Mouse (Mus musculus) T-helper 17 cell (primary cell): ENCODE measurements around the gene Gstt4.
"Not testable (repeated sequence)": the region's sequence is repeated elsewhere in the genome, so short reads cannot be mapped to it uniquely, and the experiment has no call there.

Experiments
- in situ Hi-C, 2 experiments: fragments of 300-600 bp; cut with MboI, MseI; formaldehyde crosslinking; loops; 1 replicate in 1 of 2; 2 replicates in 1 of 2; pipeline ENCODE4 v1.15.1; 2025; ENCODE audit warnings: high pct_unique_total_duplicates in 2 of 2

The Gstt4 gene

DNA sequence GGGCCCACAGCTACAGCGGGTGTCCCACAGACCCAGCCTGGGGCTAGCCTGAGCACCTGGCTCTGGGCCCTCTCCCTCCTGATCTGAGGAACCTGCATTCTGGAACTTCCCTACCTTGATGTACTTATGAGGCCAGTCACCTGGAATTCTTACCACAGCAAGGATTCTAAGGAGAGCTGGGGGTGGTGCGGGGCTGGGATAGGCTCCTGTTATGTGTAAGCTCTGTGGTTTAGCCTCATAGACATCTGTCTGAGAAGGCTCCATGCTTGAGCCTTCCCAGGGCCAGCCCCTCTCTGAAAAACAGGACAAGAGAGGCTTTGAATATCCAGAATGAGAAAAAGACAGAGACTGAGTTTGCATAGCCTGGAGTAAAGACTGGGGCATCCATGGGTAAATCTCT, at the start of gene Gstt4:
TSS of gene Gstt4 (minus strand) at position 101 of the 400 bp plus-strand sequence.
- in situ Hi-C loops: loop anchor here in 1 of 2 experiments (10.0 kb wide), 1 partner anchor 768 kb away; no protein-coding TSS in a partner anchor

DNA sequence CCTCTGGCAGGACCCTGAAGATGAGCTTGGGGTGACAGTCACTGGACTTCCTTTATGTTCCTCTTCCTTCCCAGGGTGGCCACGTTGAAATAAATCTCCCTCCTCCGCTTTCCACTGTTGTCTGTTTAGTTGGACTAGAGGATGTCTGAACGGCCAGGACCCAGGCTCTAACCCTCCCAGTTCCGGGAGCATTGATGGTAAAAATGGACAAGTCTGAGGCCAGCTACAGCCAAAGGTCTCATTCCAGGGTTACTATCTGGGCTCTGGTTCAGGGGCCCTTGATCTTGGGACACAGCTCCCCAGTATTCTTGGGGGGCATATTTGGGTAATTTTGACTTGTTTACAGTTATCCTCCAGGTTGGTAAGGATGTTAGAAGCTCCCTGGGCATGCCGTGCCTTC, 39.2 kb upstream of the Gstt4 start:
- in situ Hi-C loops: no loop called here

DNA sequence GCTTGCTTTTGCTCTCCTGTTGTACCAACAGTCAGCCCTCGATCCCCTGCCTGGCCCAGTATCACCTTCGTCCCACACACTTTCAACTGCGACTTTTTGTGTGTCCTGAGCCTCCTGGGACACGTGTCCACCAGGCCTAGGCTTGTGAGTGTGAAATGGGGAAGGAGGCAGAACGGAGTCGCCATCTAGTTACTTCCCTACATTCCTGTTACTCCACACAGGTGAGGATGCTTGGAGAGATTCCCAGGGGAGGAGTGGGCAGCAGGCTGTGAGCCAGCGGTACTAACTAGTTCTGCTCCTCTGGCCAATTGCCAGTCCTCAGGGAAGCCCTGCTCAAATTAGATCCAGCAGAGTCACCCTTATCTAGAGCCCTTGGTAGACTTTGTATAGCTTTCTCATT, 38.4 kb upstream of the Gstt4 start:
- in situ Hi-C loops: no loop called here

DNA sequence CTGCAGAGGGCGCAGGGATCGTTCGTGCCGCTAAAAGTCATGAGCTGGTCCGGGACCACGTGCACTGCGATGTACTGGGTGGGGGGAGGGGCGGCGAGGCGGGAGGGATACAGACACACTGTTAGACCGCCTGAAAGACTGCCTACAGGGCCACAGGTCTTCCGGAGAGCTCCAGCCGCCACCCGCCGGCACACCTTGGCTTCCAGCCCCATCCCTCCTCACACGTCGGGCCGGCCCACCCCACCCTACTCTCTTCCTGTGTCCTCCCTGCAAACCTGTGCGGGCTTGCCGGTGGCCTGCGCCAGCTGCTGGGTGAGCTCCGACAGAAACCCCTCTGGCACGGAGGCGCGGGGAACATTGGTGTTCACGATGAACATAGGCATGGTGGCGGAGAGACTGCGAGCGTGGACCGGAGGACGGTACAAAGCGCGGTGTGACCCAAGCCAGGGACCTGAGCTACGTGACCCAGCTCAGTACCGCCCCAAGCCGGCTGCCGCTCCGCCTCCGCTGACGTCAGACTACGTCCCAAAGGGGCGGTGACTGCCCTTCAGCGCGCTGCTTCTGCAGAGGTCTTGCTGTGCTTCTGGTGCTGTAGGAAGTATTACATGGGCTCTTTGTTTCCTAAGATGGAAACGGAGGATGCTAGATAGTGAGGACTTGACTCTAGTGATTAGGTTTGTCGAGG, 37.6 kb upstream of the Gstt4 start, which contains the start of gene Mif:
TSS of gene Mif (minus strand) at position 455 of the 685 bp plus-strand sequence.
- in situ Hi-C loops: loop anchor here (5.0 to 10.0 kb wide), 5 partner anchors 93 to 275 kb away; partner anchors contain the start of gene Ggt5 (in 2 of the 2)

DNA sequence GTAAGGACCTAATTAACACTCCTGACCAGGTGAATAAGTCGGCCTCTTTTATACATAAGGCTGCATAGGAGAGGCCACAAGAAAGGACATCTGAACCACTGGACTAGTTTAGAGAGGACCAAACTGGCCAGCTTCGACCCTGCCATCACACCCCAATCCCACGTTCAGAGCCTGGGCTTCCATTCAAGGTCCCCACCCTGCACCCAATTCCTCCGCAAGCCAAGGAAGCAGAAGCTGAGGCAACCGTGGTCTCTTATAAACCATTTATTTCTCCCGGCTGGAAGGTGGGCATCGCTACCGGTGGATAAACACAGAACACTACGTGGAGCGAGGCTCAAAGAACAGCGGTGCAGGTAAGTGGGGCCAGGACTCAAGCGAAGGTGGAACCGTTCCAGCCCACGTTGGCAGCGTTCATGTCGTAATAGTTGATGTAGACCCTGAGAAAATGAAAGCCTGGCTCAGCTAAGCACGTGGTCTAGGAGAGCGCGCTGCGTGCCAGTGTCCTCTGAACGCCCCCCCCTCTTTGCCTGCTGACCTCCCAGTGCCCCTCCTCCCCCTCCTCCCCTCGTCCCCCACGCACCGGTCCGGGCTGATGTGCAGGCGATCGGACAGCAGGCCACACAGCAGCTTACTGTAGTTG, 36.9 kb upstream of the Gstt4 start:
- in situ Hi-C loops: loop anchor here (5.0 to 10.0 kb wide), 5 partner anchors 92 to 274 kb away; partner anchors contain the start of gene Ggt5 (in 2 of the 2)

DNA sequence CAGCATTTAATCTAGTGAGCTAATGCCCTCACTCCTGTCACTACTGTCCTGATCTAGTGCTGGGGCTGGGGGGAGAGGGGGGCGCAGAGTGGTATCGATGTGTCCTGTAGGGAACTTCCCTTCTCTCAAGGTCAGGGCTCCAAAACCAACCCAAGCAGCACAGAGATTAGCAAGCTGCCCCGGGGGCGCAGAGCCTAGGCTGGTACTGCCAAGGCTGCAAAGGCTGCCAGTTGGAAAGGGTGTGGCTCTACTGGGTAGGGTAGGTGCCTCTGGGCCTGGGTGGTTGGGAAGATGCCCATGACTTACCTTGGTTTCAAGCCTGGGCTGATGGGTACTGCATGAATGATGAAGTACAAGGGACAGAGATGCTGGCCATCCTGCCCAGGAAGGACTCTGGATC, 35.3 kb upstream of the Gstt4 start:
- in situ Hi-C loops: loop anchor here (5.0 to 10.0 kb wide), 5 partner anchors 90 to 273 kb away; partner anchors contain the start of gene Ggt5 (in 2 of the 2)

DNA sequence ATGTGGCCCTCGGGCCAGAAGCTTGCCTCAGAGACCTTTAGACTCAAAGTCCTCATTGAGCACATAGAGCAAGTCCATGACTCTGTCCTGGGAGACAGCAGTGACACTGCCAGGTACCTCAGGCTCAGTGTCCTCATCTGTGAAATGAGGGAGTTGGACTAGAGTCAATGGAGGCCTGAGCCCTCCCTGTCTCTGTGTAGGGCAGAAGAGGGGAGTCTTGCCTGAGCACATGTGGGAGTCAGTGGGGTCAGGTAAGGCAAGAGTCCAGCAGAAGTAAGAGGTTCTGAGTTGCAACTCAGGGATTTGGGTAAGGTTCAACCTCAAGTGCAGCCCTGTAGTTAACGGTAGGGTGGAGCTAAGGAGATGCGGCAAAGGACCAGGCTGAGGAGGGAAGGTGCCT, 34.6 kb upstream of the Gstt4 start:
- in situ Hi-C loops: loop anchor here (5.0 to 10.0 kb wide), 5 partner anchors 90 to 272 kb away; partner anchors contain the start of gene Ggt5 (in 2 of the 2)

DNA sequence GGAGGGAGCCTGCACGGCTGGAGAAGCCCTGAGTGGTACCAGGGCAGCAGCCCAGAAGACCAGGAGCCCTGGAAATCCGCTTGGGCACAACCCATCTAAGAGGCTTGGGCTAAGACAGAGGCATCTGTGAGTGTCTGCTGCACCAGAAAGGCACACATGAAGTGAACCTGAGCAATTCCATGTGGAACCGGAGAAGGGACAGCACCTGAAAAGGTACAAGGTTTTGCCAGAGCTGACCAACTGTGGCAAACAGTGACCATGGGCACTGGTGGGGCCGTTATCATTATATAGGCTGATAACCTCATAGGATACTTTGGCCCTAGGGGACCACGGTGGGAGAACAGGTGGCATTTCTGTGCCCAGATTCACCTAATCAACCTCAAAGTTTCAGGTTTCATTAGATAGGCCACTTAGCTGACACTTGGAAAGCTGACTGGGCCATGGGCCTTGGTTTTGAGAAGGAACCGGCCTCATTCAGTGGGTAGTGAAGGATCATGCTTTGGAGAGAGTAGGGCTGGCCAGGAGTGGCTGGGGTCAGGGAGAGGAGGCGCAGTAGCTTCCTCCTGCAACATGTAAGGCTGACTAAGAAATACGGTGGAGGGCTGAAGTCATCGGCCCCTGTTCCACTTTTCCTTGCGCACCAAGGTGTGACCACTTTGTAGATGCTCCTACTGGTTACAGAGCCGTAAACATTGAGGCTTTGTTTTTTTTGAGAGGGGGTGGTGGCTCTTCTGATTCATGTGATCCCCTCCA, 34.0 kb upstream of the Gstt4 start:
- in situ Hi-C loops: loop anchor here (5.0 to 10.0 kb wide), 5 partner anchors 89 to 272 kb away; partner anchors contain the start of gene Ggt5 (in 2 of the 2)

DNA sequence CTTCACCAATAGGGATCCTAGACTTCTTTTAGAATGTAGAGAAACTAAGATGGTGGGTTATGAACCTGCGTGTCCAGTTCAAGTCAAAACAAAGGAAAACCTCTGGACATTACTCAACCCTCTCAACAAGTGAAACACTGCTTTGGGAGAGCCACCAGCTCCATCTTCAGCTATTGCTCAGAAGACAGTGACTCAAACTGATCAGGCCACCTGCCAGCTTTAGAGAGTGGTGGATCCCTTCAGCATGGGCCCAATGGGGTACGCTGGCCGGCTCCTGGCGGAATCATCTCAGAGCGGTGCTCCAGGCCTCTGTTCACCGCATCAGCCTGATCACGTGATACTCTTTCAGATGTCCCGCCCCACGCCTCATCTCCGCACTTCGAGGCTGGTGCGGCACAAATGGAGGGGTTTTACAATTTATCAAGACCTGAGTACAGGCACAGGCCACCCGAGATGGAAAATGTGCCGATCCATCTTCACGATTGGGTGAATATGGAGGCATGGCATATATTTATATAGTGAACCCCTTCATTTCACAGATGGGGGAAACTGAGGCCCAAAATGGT, 33.2 kb upstream of the Gstt4 start:
- in situ Hi-C loops: loop anchor here (5.0 to 10.0 kb wide), 5 partner anchors 88 to 271 kb away; partner anchors contain the start of gene Ggt5 (in 2 of the 2)

DNA sequence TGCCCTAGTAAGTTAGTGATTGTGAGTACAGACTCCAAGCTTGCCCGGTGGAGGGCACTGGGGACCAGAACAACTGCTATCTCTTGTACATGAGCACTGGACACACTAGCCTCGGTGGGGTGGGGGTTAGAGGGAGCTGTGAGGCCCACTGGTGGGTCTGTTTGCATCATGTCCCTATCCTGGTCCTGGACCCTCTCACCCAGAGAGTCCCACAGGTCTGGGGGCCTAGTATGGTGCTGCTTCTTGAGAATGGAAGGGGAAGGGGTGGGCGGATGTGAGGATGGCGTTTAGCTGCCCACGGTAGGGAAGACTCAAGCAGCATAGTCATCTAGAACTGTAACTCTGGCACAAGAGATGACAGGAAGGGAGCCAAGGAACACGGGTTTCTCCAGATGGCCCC, 32.4 kb upstream of the Gstt4 start:
- in situ Hi-C loops: loop anchor here (5.0 to 10.0 kb wide), 5 partner anchors 87 to 270 kb away; partner anchors contain the start of gene Ggt5 (in 2 of the 2)

DNA sequence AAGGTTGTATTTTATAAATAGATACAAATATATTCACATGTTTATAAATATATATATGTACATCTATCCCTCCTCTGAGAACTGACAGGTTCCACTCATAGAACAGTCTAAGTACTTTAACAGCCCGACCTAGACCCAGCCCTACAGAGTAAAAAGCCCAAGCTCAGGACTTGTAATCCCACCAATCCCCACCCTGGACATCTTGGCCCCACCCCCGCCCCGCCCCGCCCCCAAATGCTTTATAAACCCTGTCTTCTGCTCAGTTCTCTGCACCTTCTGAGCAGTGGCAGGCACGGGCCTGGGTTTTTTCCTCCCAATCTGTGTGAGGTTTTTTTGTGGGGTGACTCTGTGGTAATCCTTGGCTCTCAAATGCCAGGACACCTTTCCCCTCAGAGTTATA, 31.8 kb upstream of the Gstt4 start:
- in situ Hi-C loops: loop anchor here (10.0 kb wide), 2 partner anchors 109 to 269 kb away; partner anchors contain the start of gene Ggt5 (in 1 of the 2)

DNA sequence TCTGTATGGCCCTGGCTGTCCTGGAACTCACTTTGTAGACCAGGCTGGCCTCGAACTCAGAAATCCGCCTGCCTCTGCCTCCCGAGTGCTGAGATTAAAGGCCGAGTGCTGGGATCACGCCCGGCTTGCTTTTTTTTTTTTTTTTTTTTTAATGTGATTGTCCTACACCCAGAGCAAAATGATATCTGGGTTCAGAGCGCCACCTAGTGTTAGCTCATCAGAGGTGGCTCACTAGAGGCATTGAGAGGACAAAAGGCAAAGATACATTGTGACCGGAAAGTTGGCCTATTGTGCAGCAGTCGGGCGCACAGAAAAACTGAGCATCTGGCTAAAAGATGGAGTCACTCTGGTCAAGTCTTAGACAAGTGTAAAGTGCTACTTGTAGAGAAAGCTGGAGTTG, 31.1 kb upstream of the Gstt4 start:
- in situ Hi-C loops: loop anchor here (10.0 kb wide), 2 partner anchors 109 to 269 kb away; partner anchors contain the start of gene Ggt5 (in 1 of the 2)

DNA sequence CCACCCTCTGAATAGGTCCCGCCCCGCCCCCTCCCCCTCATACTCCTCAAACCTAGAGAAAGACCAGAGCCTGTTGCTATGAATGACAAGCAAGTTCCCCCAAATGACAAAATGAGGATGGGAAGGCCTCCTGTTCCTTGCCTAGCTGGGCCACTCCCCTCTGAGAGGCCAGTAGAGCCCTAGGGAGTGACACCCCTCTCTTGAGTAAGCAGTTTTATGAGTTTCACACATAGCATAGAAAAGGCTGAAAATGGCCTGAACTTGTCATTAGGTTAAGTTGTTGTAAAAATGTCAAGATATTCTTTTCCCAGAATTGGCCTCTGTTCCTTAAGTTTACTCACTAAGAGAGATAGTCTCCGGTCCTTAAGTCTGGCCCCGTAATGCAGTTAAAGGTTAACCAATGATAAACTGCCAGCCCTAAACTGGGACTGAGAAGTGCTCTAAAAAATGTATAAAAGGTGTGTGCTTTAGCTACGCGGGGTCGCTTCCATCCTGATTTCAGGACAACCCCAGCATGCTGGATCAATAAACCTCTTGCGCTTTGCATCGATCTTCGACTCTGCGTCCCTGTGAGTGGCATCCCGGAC, 30.3 kb upstream of the Gstt4 start:
- in situ Hi-C loops: loop anchor here (10.0 kb wide), 2 partner anchors 108 to 268 kb away; partner anchors contain the start of gene Ggt5 (in 1 of the 2)

DNA sequence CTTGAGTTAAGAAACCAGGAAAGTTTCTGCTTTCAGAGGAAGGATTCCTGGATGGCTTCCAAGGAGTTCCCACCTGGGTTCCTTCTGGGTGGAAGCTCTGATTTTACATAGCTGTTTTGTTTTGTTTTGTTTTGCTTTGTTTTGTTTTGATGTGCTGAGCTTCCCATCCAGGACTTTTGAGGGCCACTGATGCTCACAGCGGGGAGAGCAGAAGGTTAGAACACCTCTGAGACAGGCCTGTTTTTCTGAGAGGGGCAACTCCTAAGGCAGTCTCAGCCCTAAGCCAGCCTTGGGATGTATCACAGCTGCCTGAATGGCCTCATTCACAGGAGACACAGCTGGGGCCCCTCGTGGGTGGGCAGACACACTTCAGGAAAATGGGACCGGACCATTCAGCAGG, 29.3 kb upstream of the Gstt4 start:
- in situ Hi-C loops: loop anchor here (10.0 kb wide), 2 partner anchors 107 to 267 kb away; partner anchors contain the start of gene Ggt5 (in 1 of the 2)

DNA sequence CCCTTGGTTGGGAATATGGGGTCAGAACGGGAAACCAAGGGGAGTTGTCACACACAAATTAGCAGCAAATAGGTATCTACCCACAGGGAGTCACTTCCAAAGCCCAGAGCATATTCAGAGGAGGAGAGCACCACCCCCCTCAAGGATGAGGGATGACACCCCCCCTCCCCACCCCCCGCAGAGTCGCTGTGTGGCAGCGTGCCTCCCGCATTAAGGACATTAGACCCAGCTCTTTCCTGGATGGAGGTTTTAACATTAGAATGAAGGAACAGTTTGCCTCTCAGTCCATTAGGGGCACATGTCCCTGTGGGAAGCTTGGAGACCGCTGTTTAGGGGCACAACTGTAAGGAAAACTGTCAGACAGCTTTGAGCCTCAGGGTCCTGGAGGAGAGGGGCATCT, 28.7 kb upstream of the Gstt4 start:
- in situ Hi-C loops: loop anchor here (10.0 kb wide), 2 partner anchors 106 to 266 kb away; partner anchors contain the start of gene Ggt5 (in 1 of the 2)

DNA sequence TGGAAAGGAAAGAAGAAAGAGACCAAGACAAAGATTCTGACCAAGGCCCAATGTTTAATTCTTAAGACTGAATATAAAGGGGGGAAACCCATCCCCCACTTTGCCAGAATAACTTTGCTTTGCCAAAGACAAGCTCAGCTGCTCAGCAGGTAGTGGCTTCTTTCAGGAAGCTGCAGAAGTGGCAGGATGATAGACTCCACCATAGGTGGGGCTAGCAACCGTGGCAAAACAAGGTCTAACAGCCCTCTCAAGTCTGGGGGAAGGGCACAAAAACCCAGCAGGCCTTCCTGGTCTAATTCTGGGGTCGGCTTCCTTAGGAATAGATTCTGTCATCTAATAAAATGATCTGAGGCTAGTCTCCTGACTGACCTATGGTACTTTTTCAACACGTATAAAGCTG, 26.0 kb upstream of the Gstt4 start:
- in situ Hi-C loops: no loop called here

DNA sequence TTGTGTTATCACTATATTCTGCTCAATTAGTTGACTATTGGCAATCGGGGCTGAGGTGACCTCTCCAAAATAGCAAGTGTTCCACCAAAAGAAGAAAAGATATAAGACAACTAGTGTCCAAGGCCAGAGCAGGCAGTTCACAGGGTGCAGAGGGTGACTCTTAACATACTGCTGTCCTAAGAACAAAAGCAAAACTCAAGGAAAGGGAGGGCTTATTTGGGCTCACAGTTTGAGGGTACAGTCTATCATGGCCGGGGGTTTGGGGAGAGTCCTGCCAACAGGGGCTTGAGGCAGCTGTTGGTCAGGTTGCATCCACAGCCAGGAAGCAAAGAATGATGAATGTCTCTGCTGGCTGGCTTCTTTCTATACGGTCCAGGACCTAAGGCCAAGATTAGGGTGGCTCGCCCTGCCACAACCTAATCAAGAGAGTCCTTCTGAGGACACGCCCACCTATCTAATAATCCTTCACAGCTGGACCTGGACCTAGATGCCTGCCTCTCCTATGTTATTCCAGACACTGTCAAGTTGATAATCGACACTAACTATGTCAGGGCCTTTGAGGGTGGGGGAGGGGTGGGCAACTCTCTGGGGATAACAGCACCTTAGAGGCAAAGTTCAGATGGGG, 23.1 kb upstream of the Gstt4 start:
- in situ Hi-C loops: no loop called here

DNA sequence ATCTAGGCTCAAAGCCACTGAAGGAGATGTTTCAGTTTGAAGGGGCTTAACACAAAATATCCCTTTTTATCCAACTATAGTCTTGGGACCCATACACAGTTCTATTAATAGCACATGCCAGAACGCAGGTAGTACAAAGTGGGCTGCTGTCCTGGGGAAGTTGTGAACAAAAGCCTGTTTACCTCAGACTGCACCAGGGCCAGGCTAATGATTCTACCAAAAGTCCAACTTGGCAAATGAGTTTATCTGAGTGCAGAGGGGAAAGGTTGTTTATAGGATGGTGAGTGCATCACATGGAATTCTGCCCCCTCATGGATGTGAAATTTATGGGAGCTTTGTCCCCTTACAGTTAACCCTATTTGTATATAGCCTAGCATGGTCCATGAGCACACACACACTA, 22.5 kb upstream of the Gstt4 start:
- in situ Hi-C loops: no loop called here

DNA sequence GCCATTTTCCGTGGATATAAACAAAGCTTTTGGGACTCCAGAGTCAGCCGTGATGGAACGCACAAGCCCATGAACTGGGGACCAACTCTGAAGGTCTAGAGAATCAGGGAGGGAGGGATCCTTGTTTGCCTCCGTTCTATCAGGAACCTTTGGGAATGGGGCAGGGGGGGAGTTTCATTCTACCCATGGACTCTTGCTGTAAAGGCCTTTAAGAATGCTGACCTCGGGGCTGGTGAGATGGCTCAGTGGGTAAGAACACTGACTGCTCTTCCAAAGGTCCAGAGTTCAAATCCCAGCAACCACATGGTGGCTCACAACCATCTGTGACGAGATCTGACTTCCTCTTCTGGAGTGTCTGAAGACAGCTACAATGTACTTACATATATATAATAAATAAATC, 21.6 kb upstream of the Gstt4 start:
- in situ Hi-C loops: not testable (repeated sequence)

DNA sequence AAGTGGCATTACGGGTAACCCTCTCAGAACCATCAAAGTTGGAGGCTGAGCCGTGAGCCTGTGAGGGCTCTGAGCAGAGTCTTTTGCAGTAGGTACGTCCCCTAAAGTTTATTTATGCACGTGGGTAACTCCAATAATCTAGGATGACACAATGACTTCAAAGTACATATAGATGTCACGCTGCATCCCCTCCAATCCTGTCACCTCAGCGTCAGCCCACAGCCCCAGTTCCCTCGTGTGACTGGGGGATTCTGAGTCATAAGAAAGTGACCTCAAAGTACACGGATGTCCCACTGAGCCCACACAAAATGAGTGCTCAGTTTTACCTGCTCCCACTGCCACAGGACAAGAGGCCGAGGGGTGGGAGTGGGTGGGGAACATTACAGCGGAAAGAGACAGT, 16.7 kb upstream of the Gstt4 start:
- in situ Hi-C loops: loop anchor here in 1 of 2 experiments (10.0 kb wide), 1 partner anchor 1696 kb away; the partner anchor contains the start of gene Itgb2
